Mouse (Mus musculus) ES-Bruce4 (cell line): ENCODE measurements at regions not wholly inside any gene's neighbourhood (a gene's known extent, or its start where the extent isn't known, plus 50 kb on each side); places are given as distances from the start of the nearest gene placed in this dataset.

Experiments used
- CTCF ChIP-seq: IDR thresholded peaks from one replicate; pipeline ENCODE4 v1.8.1; 2011; ENCODE audit warnings: low read depth, low read length
- EP300 ChIP-seq: IDR thresholded peaks from 2 replicates; pipeline ENCODE4 v1.6.1; 2011; ENCODE audit warnings: low read depth, low read length; ENCODE audit not compliant: insufficient read depth

DNA sequence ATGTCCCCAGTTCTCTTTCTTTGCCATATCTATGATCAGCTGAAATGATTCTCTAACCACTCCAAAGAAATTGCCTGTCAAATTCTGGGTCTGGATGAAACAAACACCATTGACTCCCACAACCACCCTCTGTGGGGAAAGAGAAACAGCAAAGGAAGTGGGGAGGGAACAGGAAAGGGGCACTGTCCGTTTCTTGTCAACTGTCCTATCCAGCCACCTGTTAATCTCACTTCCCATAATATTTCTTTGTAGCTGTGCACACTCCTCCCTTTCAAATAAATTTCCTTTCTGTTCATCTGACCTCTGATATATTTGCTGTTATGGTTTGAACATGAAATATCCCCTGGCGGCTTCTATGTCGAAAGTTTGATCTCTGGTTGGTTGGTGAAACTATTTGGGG is 109.0 kb upstream of the Nxt1 start:
- no peak for TF ChIP-seq EP300
- no peak for TF ChIP-seq CTCF
